Mouse (Mus musculus) embryonic fibroblast, embryonic 13.5 days (primary cell): ENCODE measurements around the gene Pbx1.

Experiments
- CTCF ChIP-seq: IDR thresholded peaks from 2 replicates; pipeline ENCODE4 v1.5.1; 2011; ENCODE audit warnings: mild to moderate bottlenecking, control low read depth, low read length, moderate library complexity, borderline replicate concordance; ENCODE audit not compliant: insufficient read depth
- POLR2A ChIP-seq: IDR thresholded peaks from 2 replicates; pipeline ENCODE4 v1.6.1; 2011; ENCODE audit warnings: low read depth, mild to moderate bottlenecking, control low read depth, low read length, moderate library complexity

DNA sequence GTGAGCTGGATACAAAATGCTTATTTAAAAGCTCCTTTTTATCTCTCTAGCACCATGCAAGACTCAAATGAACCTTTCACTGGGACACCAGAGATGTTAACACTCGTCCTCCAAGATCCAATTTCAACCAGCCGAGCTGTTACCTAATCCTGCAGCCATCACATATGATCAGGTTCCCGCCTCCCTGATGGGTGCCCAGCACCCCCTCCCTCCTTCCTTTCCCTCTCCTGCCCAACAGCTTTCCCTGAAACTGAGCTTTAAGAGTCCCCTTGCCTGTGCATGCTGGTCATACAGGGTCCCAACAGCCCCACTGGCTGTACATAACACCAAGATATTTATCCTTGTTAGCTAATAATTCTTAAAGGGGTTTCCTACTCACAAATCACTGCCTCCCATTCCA lies 218.5 kb downstream of the Pbx1 start:
- no peak for TF ChIP-seq CTCF
- TF ChIP-seq POLR2A = no peak
